Mouse (Mus musculus): ENCODE data around the gene Cntn4.

GRCm38 (mm10) chr6:106213071-106213470 lies 535.6 kb downstream of the Cntn4 start:
- no peak for TF ChIP-seq POLR2A (IDR thresholded peaks at IDR 0.05; ENCODE audit: borderline replicate concordance, insufficient read depth, low read length)
- TF ChIP-seq CTCF (IDR thresholded peaks at IDR 0.05; ENCODE audit: borderline replicate concordance, insufficient read depth, low read depth, low read length): no peak

Data from cerebellum, adult 2 months (tissue).